Mouse (Mus musculus): Measurements from ENCODE around the gene Abhd14a.

The Abhd14a gene

GRCm38 (mm10) chr9:106469317-106469716, 21.8 kb upstream of the Abhd14a start:
- DNase-seq (ENCODE audit: low read depth) = peak; percentile 25

- DNase-seq (ENCODE audit: low read depth) = no peak
Observed at GRCm38 (mm10) chr9:106467746-106468145, 20.3 kb upstream of the Abhd14a start.

GRCm38 (mm10) chr9:106466721-106467120, 19.2 kb upstream of the Abhd14a start:
- no peak for DNase-seq (ENCODE audit: low read depth)

- DNase-seq (ENCODE audit: low read depth) = no peak
Observed at GRCm38 (mm10) chr9:106465571-106466200, 18.2 kb upstream of the Abhd14a start, which contains the start of gene Gpr62. Gene Gpr62 (minus strand): TSS chr9:106465938.

GRCm38 (mm10) chr9:106464751-106465541, 17.5 kb upstream of the Abhd14a start:
- no peak for DNase-seq (ENCODE audit: low read depth)

- no peak for DNase-seq (ENCODE audit: low read depth)
Observed at GRCm38 (mm10) chr9:106463122-106464063, 15.9 kb upstream of the Abhd14a start.

GRCm38 (mm10) chr9:106462430-106462800, 14.9 kb upstream of the Abhd14a start:
- DNase-seq (ENCODE audit: low read depth) = no peak

- DNase-seq (ENCODE audit: low read depth) = no peak
Observed at GRCm38 (mm10) chr9:106461641-106462429, 14.4 kb upstream of the Abhd14a start.

GRCm38 (mm10) chr9:106461026-106461415, 13.5 kb upstream of the Abhd14a start:
- DNase-seq (ENCODE audit: low read depth) = no peak

GRCm38 (mm10) chr9:106460401-106461025, 13.0 kb upstream of the Abhd14a start:
- no peak for DNase-seq (ENCODE audit: low read depth)

GRCm38 (mm10) chr9:106459946-106460345, 12.5 kb upstream of the Abhd14a start:
- no peak for DNase-seq (ENCODE audit: low read depth)

- DNase-seq (ENCODE audit: low read depth) = no peak
Observed at GRCm38 (mm10) chr9:106457920-106458319, 10.4 kb upstream of the Abhd14a start.

- DNase-seq (ENCODE audit: low read depth) = no peak
Observed at GRCm38 (mm10) chr9:106457163-106457559, 9.7 kb upstream of the Abhd14a start.

- no peak for DNase-seq (ENCODE audit: low read depth)
Observed at GRCm38 (mm10) chr9:106456325-106457162, 9.1 kb upstream of the Abhd14a start.

- peak; percentile 54 for DNase-seq (ENCODE audit: low read depth)
Observed at GRCm38 (mm10) chr9:106454888-106455681, 7.6 kb upstream of the Abhd14a start.

GRCm38 (mm10) chr9:106454071-106454761, 6.7 kb upstream of the Abhd14a start:
- peak; percentile 37 for DNase-seq (ENCODE audit: low read depth)

GRCm38 (mm10) chr9:106453271-106454070, 6.0 kb upstream of the Abhd14a start, which contains the start of gene Pcbp4:
Gene Pcbp4 (plus strand): TSS chr9:106453291.
- peak; percentile 88 for DNase-seq (ENCODE audit: low read depth)

- DNase-seq (ENCODE audit: low read depth) = peak; percentile 60
Observed at GRCm38 (mm10) chr9:106452821-106453220, 5.3 kb upstream of the Abhd14a start.

Measured in NIH3T3 (cell line).